In genomic region chr5:113464731-113465130, GRCm38 (mm10) we compare ENCODE assay signal across 20 mouse cellular contexts. TPM values are rescaled to one million over a fixed set of nuclear protein-coding genes. Genes with fewer than 3 reads are reported as not detected.
A peak's percentile ranks its signal among the peaks of the same experiment; 100 is the strongest.
DNase-seq lines count a peak whose midpoint lies in the region; ATAC-seq lines count a peak whose summit lies in the region.
"Had no signal": no experiment of that assay in that cellular context is flagged by ENCODE, and none has a peak within 500 bp of the region (broad histone marks: within the 10 kb centered on the region; RNA-seq: fewer than 3 reads in every experiment).

No protein-coding gene starts in this region.

- H3K27me3 ChIP-seq in kidney, embryonic 15.5 days, result peaks cover 25% of the 10 kb centered on the region
- H3K27me3 ChIP-seq: neural tube, embryonic 15.5 days had no signal

- H3K9me3 ChIP-seq in kidney, embryonic 15.5 days (replicated peaks), result no peaks in the 10 kb centered on the region
- H3K9me3 ChIP-seq: embryonic facial prominence, embryonic 15.5 days; neural tube, embryonic 15.5 days had no signal

- WGBS in kidney, embryonic 15.5 days, result 74% methylated on average over 6 of the region's 6 CpGs

- H3K4me3 ChIP-seq in kidney, embryonic 15.5 days (replicated peaks), result no peak overlapping the region
- H3K4me3 ChIP-seq: embryonic facial prominence, embryonic 15.5 days; gastrocnemius, adult 2 months; heart, adult 2 months; neural tube, embryonic 15.5 days had no signal

- H3K4me2 ChIP-seq in kidney, embryonic 15.5 days, result no peak overlapping the region
- H3K4me2 ChIP-seq: embryonic facial prominence, embryonic 15.5 days; neural tube, embryonic 15.5 days had no signal

- peaks cover 54% of the 10 kb centered on the region for H3K4me1 ChIP-seq in kidney, embryonic 15.5 days

- peak; percentile 29 to 35 for DNase-seq in cerebellum, postnatal 36 days
- no peak for DNase-seq in cerebellum, adult 11-12 months
- DNase-seq in kidney, adult 11 months, result peak; percentile 79
- peak; percentile 43 for DNase-seq in MN1 (ENCODE audit: low spot score)
- peak; percentile 85 for DNase-seq in kidney, adult 9 months
- no peak for DNase-seq in layer of hippocampus, postnatal 14 days (ENCODE audit: low spot score in 2 of 2)
- DNase-seq: adrenal gland, adult 2 months; B cell, adult 2 months; gastrocnemius, adult 2 months; heart, adult 2 months; liver; lung, adult 18-20 months; lung, postnatal 4 days; thymus, adult 2 months had no signal

- ATAC-seq in kidney, embryonic 15.5 days (replicated peaks; ENCODE audit: low FRiP score), result no peak
- no peak for ATAC-seq in monocyte, adult 5-6 weeks (replicated peaks; ENCODE audit: insufficient number of reproducible peaks, low FRiP score, low TSS enrichment, poor library complexity, severe bottlenecking)
- ATAC-seq: forebrain, embryonic 16.5 days; hindbrain, postnatal 0 days had no signal

- H3K27ac ChIP-seq in kidney, embryonic 15.5 days, result no peak overlapping the region
- H3K27ac ChIP-seq: embryonic facial prominence, embryonic 15.5 days; gastrocnemius, adult 2 months; heart, adult 2 months; hindbrain, postnatal 0 days; neural tube, embryonic 15.5 days had no signal

- H3K36me3 ChIP-seq in kidney, embryonic 15.5 days, result no peaks in the 10 kb centered on the region
- H3K36me3 ChIP-seq: embryonic facial prominence, embryonic 15.5 days; neural tube, embryonic 15.5 days had no signal

- H3K9ac ChIP-seq in kidney, embryonic 15.5 days, result no peak overlapping the region
- H3K9ac ChIP-seq: embryonic facial prominence, embryonic 15.5 days; neural tube, embryonic 15.5 days had no signal

RNA-seq across cellular contexts. Expression of gene Wscd2, which starts 25.4 kb away (rescaled TPM):
- 2.8 and 4.5 TPM in 2 replicates for polyA plus RNA-seq in kidney, embryonic 15.5 days (2015; fragmentation: Nextera tagmentation; extraction: Ambion mirVana)
- 10 to 100 TPM; 78.5 to 78.8 TPM for total RNA-seq in layer of hippocampus, postnatal 14 days (2021)
- total RNA-seq in monocyte, adult 5-6 weeks (2017), result 0.29 to 5.9 TPM (median 1.8 TPM) in 3 replicates

Comparison
In these comparisons a context has a peak if more than half of its experiments do, and no peak if none do; other contexts are left out.
1. DNase-seq: peak in cerebellum, postnatal 36 days (2 of 2), kidney, adult 11 months (single experiment), MN1 (single experiment) and kidney, adult 9 months (single experiment); none in cerebellum, adult 11-12 months (single experiment) and layer of hippocampus, postnatal 14 days (0 of 2).
2. RNA of gene Wscd2, which starts 25.4 kb away (total RNA-seq): 78.5 to 78.8 TPM in layer of hippocampus, postnatal 14 days; 0.29 to 5.9 TPM in monocyte, adult 5-6 weeks; every median in the first group is over 10 times any median in the second.